Mouse (Mus musculus) ES-E14 (cell line): ENCODE measurements at regions not wholly inside any gene's neighbourhood (a gene's known extent, or its start where the extent isn't known, plus 50 kb on each side); places are given as distances from the start of the nearest gene placed in this dataset.

Experiments
- DNase-seq: peaks from one replicate; pipeline ENCODE4 v3.0.0-alpha.2; 2013; ENCODE audit warnings: low read depth, low spot score
- H3K27ac ChIP-seq: 2 replicates; pipeline ENCODE4 v1.5.1; 2012; ENCODE audit warnings: low read depth, mild to moderate bottlenecking, low read length, moderate library complexity, mixed read lengths; ENCODE audit not compliant: poor library complexity, insufficient read depth, severe bottlenecking
- H3K36me3 ChIP-seq: 2 replicates; pipeline ENCODE4 v1.6.1; 2012; ENCODE audit warnings: mild to moderate bottlenecking, low read length, moderate library complexity, mixed read lengths; ENCODE audit not compliant: control insufficient read depth, poor library complexity, insufficient read depth, severe bottlenecking
- H3K4me1 ChIP-seq, 2 experiments: fragments of 150-350 bp in 1 of 2; sonication (generic) in 1 of 2; 2 replicates each; pipeline ENCODE4 v1.6.1; 2012; ENCODE audit warnings: low read length in 2 of 2, mild to moderate bottlenecking in 1 of 2, mixed read lengths in 1 of 2; ENCODE audit not compliant: control insufficient read depth in 2 of 2, insufficient read depth in 2 of 2, poor library complexity in 1 of 2
- H3K4me3 ChIP-seq, 2 experiments: fragments of 150-350 bp in 1 of 2; sonication (generic) in 1 of 2; 2 replicates each; pipeline ENCODE4 v1.5.1; 2012; ENCODE audit warnings: low read length in 2 of 2, low read depth in 1 of 2, mild to moderate bottlenecking in 1 of 2, mixed read lengths in 1 of 2; ENCODE audit not compliant: insufficient read depth in 1 of 2, poor library complexity in 1 of 2, severe bottlenecking in 1 of 2
- H3K9ac ChIP-seq: 2 replicates; pipeline ENCODE4 v1.6.1; 2012; ENCODE audit warnings: low read depth, mild to moderate bottlenecking, low read length, mixed read lengths; ENCODE audit not compliant: poor library complexity, insufficient read depth, severe bottlenecking
- H3K9me3 ChIP-seq: fragments of 150-350 bp; sonication (generic); 2 replicates; pipeline ENCODE4 v1.6.1; 2012; ENCODE audit warnings: low read depth, mild to moderate bottlenecking, low read length; ENCODE audit not compliant: control insufficient read depth, insufficient read depth
- CHD2 ChIP-seq: IDR thresholded peaks from 2 replicates; pipeline ENCODE4 v1.6.1; 2014; ENCODE audit warnings: mild to moderate bottlenecking, low read depth, low read length, inconsistent platforms
- HCFC1 ChIP-seq: IDR thresholded peaks from 2 replicates; pipeline ENCODE4 v1.6.1; 2012; ENCODE audit warnings: low read length, inconsistent platforms, borderline replicate concordance; ENCODE audit not compliant: insufficient read depth
- MAFK ChIP-seq: IDR thresholded peaks from 2 replicates; pipeline ENCODE4 v1.6.1; 2014; ENCODE audit warnings: mild to moderate bottlenecking, low read depth, low read length, inconsistent platforms; ENCODE audit not compliant: insufficient read depth
- ZC3H11A ChIP-seq: IDR thresholded peaks from 2 replicates; pipeline ENCODE4 v1.6.1; 2012; ENCODE audit warnings: low read depth, mild to moderate bottlenecking, inconsistent platforms, low read length, borderline replicate concordance
- ZNF384 ChIP-seq: IDR thresholded peaks from 2 replicates; pipeline ENCODE4 v1.6.1; 2012; ENCODE audit warnings: low read depth, low read length, inconsistent platforms
- in situ Hi-C, 2 experiments: fragments of 600-800 bp; cut with MboI; formaldehyde crosslinking; loops; one replicate each; pipeline ENCODE4 v1.15.1; 2025; ENCODE audit warnings: low sequenced_read_pairs in 2 of 2, inconsistent platforms in 1 of 2; ENCODE audit not compliant: unreplicated experiment in 2 of 2

DNA sequence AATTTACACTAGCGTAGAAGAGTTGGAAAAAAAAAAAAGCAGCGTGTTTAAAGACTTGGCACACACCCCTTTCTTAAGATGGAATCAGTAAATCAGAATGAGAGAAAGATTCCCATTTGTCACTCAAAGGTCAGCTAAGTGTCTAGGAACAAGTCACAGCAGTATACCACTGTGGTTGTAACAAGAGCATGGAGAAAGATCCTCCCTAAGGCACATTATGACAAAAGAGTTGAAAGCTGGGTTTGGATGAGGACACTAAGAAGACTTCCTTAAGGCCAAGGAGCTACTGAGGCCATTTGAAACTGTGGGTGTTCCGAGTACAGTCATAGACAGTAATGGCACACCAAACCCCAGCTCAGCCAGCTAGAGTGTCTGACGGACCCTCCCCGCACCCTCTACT lies 167.2 kb downstream of the Btg1 start:
- no peaks in the 10 kb centered on the region for H3K4me1 ChIP-seq
- H3K9me3 ChIP-seq: no peaks in the 10 kb centered on the region
- in situ Hi-C loops: no loop called here
- H3K9ac ChIP-seq: no peak overlapping the region
- DNase-seq: no peak
- no peaks in the 10 kb centered on the region for H3K36me3 ChIP-seq
- H3K4me3 ChIP-seq: no peak overlapping the region
- H3K27ac ChIP-seq: no peak overlapping the region
- TF ChIP-seq ZNF384 (no peak), CHD2 (no peak), HCFC1 (no peak), MAFK (no peak), ZC3H11A (no peak)

DNA sequence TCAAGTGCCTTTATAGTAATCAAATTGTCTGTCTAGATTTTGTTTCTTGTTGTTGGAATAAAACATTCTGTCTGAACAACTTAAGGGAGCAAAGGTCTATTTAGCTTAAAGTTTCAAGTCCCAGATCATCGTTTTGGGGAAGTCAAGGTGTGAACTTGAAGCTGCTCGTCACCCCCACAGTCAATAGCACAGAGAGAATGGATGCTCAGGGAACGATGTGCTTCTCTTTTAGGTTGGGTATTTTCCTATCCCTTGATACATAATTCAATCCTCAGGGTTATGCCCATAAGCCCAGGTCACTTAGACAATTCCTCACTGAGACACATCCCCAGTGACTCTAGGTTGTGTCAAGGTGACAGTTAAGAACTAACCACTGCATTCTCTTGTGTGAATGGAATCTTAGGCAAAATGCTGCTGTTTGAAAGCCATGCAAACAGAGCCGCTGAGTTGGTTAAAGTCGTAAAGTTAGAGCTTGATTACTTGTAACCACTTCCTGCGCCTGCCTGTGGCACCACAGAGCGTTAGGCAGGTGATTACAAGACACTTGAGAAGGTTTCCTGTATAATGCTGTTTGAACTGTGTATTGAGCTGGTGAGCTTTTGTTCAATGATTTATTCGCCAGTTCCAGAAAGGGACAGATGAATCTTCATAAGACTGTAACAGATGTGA lies 170.2 kb downstream of the Btg1 start:
- DNase-seq: no peak
- no peak overlapping the region for H3K4me3 ChIP-seq
- H3K9ac ChIP-seq: no peak overlapping the region
- TF ChIP-seq ZC3H11A: no peak
- TF ChIP-seq CHD2: no peak
- no peak for TF ChIP-seq MAFK
- no peak for TF ChIP-seq HCFC1
- no peak for TF ChIP-seq ZNF384
- H3K9me3 ChIP-seq: no peaks in the 10 kb centered on the region
- in situ Hi-C loops: no loop called here
- H3K4me1 ChIP-seq: no peaks in the 10 kb centered on the region
- no peak overlapping the region for H3K27ac ChIP-seq
- H3K36me3 ChIP-seq: no peaks in the 10 kb centered on the region

DNA sequence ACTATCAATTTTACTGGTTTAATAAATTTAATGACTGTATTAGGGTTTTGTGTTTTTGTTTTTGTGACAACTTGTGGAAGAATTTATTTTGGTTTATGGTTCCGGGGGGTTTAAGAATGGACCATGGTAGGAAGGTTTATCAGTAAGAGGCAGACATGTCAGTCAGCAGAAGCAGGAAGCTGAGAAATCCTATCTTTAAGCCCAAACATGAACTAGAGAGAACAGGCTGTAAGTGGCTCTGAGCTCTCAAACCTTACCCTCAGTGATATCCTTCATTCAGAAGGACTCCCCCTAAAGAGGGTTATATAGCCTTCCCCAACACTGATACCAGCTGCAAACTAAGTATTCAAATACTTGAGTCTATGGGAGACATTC lies 170.8 kb downstream of the Btg1 start:
- Histone ChIP-seq H3K9ac (no peak overlapping the region), H3K4me1 (no peaks in the 10 kb centered on the region), H3K27ac (no peak overlapping the region), H3K9me3 (no peaks in the 10 kb centered on the region), H3K4me3 (no peak overlapping the region), H3K36me3 (no peaks in the 10 kb centered on the region)
- no peak for TF ChIP-seq ZC3H11A
- TF ChIP-seq HCFC1: no peak
- no peak for TF ChIP-seq ZNF384
- TF ChIP-seq MAFK: no peak
- TF ChIP-seq CHD2: no peak
- in situ Hi-C loops: no loop called here
- no peak for DNase-seq

DNA sequence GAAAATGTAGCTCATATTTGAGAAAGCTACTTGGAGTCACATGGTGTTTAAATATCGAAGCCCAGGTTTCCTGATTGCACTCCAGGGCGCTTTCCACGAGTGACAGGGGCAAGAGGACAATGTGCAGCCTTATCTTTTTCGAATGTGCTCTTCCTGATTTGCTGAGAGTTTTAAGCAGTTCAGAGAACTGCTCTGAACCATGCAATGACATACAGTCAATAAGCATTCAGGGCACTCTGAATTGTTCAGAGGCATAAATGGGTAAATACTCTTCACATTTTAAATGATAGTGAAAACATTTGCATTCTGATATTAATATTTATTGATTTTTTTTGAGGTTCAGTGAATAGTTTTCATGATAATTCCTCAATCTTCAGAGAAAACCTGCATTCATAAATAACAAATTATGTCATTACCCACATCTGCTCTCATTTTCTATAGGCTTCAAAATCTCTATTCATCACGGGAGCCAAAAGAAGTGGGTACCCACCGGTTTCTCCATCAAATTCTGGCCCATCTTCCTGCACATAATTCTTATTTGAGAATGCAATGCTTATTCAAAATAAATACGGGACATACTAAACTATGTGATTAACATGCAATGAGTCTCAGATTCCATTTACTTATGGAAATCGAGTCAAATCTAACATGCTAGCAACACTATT lies 171.7 kb downstream of the Btg1 start:
- H3K36me3 ChIP-seq: no peaks in the 10 kb centered on the region
- no peaks in the 10 kb centered on the region for H3K4me1 ChIP-seq
- no peak for DNase-seq
- in situ Hi-C loops: no loop called here
- TF ChIP-seq ZC3H11A (no peak), ZNF384 (no peak), MAFK (no peak), CHD2 (no peak), HCFC1 (no peak)
- H3K4me3 ChIP-seq: no peak overlapping the region
- no peak overlapping the region for H3K9ac ChIP-seq
- no peak overlapping the region for H3K27ac ChIP-seq
- no peaks in the 10 kb centered on the region for H3K9me3 ChIP-seq
